Mouse (Mus musculus): ENCODE measurements around the gene Fntb. TPM values are rescaled to one million over a fixed set of nuclear protein-coding genes. Genes with fewer than 3 reads are reported as not detected.

Fntb gene
- total and polyA plus RNA-seq, 3 experiments, result 11.7 to 28.5 TPM; not detected in 1

GRCm38 (mm10) chr12:76771540-76771939 is 6.2 kb downstream of the Fntb start:
- peaks cover 0 to 36% of the 10 kb centered on the region in 2 experiments; a peak in 2 of 4 replicates for H3K36me3 ChIP-seq (ENCODE audit: control insufficient read depth in 1 of 2, insufficient read depth in 2 of 2, low read length in 2 of 2)
- peaks cover 15 to 28% of the 10 kb centered on the region in 2 experiments for H3K4me1 ChIP-seq (ENCODE audit: control insufficient read depth in 1 of 2, insufficient read depth in 2 of 2, low read length in 2 of 2)
- TF ChIP-seq TCF12 (IDR thresholded peaks at IDR 0.05; ENCODE audit: low read depth, low read length) (0 out of 2 replicates have a peak, but pooled peaks have one; percentile 14), ETS1 (IDR thresholded peaks at IDR 0.05; ENCODE audit: low read depth, low read length) (0 out of 2 replicates have a peak, but pooled peaks have one; percentile 19), USF1 (IDR thresholded peaks at IDR 0.05; ENCODE audit: low read depth, low read length) (no peak), SMC3 (IDR thresholded peaks at IDR 0.05; ENCODE audit: low read depth, low read length) (no peak), GATA1 (IDR thresholded peaks at IDR 0.05; ENCODE audit: low read depth, low read length) (no peak), HCFC1 (IDR thresholded peaks at IDR 0.05; ENCODE audit: low read depth, low read length) (no peak)

GRCm38 (mm10) chr12:76774652-76775051 is 9.3 kb downstream of the Fntb start:
- TF ChIP-seq TBP (IDR thresholded peaks at IDR 0.05; ENCODE audit: low read depth, low read length), result no peak
- TF ChIP-seq EP300 (IDR thresholded peaks at IDR 0.05; ENCODE audit: low read depth in 1 of 2, low read length in 2 of 2), result peak in 1 of 2 experiments; percentile 62; a peak in 3 of 4 replicates
- no peak for TF ChIP-seq USF2 (IDR thresholded peaks at IDR 0.05; ENCODE audit: borderline replicate concordance in 1 of 2, insufficient read depth in 1 of 2, low read depth in 1 of 2, low read length in 2 of 2)
- no peak for TF ChIP-seq TAL1 (IDR thresholded peaks at IDR 0.05; ENCODE audit: low read length)
- TF ChIP-seq ETS1 (IDR thresholded peaks at IDR 0.05; ENCODE audit: low read depth, low read length), result peak; percentile 25; the same call in 1 of the 2 replicates
- 0 out of 2 replicates have a peak, but pooled peaks have one; percentile 55 for TF ChIP-seq GATA1 (IDR thresholded peaks at IDR 0.05; ENCODE audit: low read depth, low read length)
- no peak for TF ChIP-seq ZKSCAN1 (IDR thresholded peaks at IDR 0.05; ENCODE audit: low read depth, low read length)
- TF ChIP-seq NELFE (IDR thresholded peaks at IDR 0.05; ENCODE audit: low read depth, low read length), result no peak
- TF ChIP-seq ZC3H11A (IDR thresholded peaks at IDR 0.05; ENCODE audit: low read depth, low read length), result no peak
- TF ChIP-seq BHLHE40 (IDR thresholded peaks at IDR 0.05; ENCODE audit: borderline replicate concordance, low read depth, low read length), result no peak
- no peak for TF ChIP-seq MAZ (IDR thresholded peaks at IDR 0.05; ENCODE audit: low read depth, low read length)
- no peak for TF ChIP-seq CHD2 (IDR thresholded peaks at IDR 0.05; ENCODE audit: low read length)
- TF ChIP-seq E2F4 (IDR thresholded peaks at IDR 0.05; ENCODE audit: borderline replicate concordance, low read depth, low read length), result no peak
- TF ChIP-seq MEF2A (IDR thresholded peaks at IDR 0.05; ENCODE audit: extremely low read depth, insufficient replicate concordance, low read depth, low read length, poor library complexity, severe bottlenecking), result no peak
- TF ChIP-seq SMC3 (IDR thresholded peaks at IDR 0.05; ENCODE audit: low read depth, low read length), result no peak
- Histone ChIP-seq H3K4me3 (ENCODE audit: control insufficient read depth in 1 of 2, insufficient read depth in 1 of 2, low read depth in 2 of 2, low read length in 2 of 2) (no peak overlapping the region), H3K9me3 (replicated peaks; ENCODE audit: insufficient read depth, low read length) (no peaks in the 10 kb centered on the region), H3K4me1 (ENCODE audit: control insufficient read depth in 1 of 2, insufficient read depth in 2 of 2, low read length in 2 of 2) (peaks cover 18 to 26% of the 10 kb centered on the region in 2 experiments), H3K79me2 (ENCODE audit: control insufficient read depth, insufficient read depth, low read length, poor library complexity) (0 out of 2 replicates have a peak, but pooled peaks cover 1% of the 10 kb centered on the region), H3K27me3 (ENCODE audit: control insufficient read depth in 1 of 2, insufficient read depth in 2 of 2, low read length in 2 of 2) (no peaks in the 10 kb centered on the region), H3K27ac (ENCODE audit: control insufficient read depth, low read depth, low read length) (no peak overlapping the region; the same call in 1 of the 2 replicates), H3K9ac (ENCODE audit: control insufficient read depth, low read depth, low read length, poor library complexity, severe bottlenecking) (no peak overlapping the region), H3K36me3 (ENCODE audit: control insufficient read depth in 1 of 2, insufficient read depth in 2 of 2, low read length in 2 of 2) (peaks cover 7 to 36% of the 10 kb centered on the region in 2 experiments; a peak in 3 of 4 replicates)
- DNase-seq (ENCODE audit: low read depth, low spot score), result no peak

More at GRCm38 (mm10) chr12:76771540-76771939, 6.2 kb downstream of the Fntb start:
- no peak overlapping the region for H3K4me3 ChIP-seq (ENCODE audit: control insufficient read depth in 1 of 2, insufficient read depth in 1 of 2, low read depth in 2 of 2, low read length in 2 of 2)
- H3K79me2 ChIP-seq (ENCODE audit: control insufficient read depth, insufficient read depth, low read length, poor library complexity), result peaks cover 12% of the 10 kb centered on the region
- peak overlapping the region; percentile 44 for H3K27ac ChIP-seq (ENCODE audit: control insufficient read depth, low read depth, low read length)
- no peaks in the 10 kb centered on the region for H3K27me3 ChIP-seq (ENCODE audit: control insufficient read depth in 1 of 2, insufficient read depth in 2 of 2, low read length in 2 of 2)
- H3K9me3 ChIP-seq (replicated peaks; ENCODE audit: insufficient read depth, low read length), result no peaks in the 10 kb centered on the region
- H3K9ac ChIP-seq (ENCODE audit: control insufficient read depth, low read depth, low read length, poor library complexity, severe bottlenecking), result no peak overlapping the region
- peak; percentile 55 for DNase-seq (ENCODE audit: low read depth, low spot score)
